Mouse (Mus musculus): ENCODE results near the gene Susd5. TPM values are rescaled to one million over a fixed set of nuclear protein-coding genes. Genes with fewer than 3 reads are reported as not detected.
"Not testable (repeated sequence)": the region's sequence is repeated elsewhere in the genome, so short reads cannot be mapped to it uniquely, and the experiment has no call there.

The Susd5 gene
- polyA plus RNA-seq, 1 experiment from 2014 or later, result 17.2 TPM

- H3K4me2 ChIP-seq (replicated peaks), result no peak overlapping the region
- H3K27ac ChIP-seq (replicated peaks), result no peak overlapping the region
- H3K27me3 ChIP-seq, result no peaks in the 10 kb centered on the region
- ATAC-seq (ENCODE audit: insufficient number of reproducible peaks, low FRiP score, low TSS enrichment, low read depth), result no peak
- H3K9me3 ChIP-seq (replicated peaks), result no peaks in the 10 kb centered on the region
- H3K36me3 ChIP-seq, result no peaks in the 10 kb centered on the region
- no peaks in the 10 kb centered on the region for H3K4me1 ChIP-seq
- WGBS, result 82% methylated on average over 19 of the region's 19 CpGs
- H3K4me3 ChIP-seq (replicated peaks), result no peak overlapping the region
- no peak overlapping the region for H3K9ac ChIP-seq
Measured at GRCm38 (mm10) chr9:114073681-114074080, 16.7 kb downstream of the Susd5 start.

DNA sequence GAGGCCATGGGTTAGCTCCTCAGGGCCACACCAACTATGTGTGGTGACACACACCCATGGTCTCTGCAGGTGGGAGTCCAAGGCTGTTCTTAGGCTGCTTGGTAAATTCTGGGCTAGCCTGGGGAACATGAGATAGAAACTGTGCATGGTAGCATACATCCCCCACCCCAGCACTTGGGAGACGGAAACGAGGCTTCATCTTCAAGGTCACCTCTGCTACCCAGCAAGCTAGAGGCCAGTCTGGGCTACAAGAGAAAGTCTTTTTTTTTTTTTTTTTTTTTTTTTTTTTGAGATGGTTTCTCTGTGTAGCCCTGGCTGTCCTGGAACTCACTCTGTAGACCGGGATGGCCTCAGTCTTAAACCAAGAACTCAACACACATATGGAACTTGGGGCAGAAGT is 29.5 kb downstream of the Susd5 start:
- Histone ChIP-seq H3K9me3 (replicated peaks) (no peaks in the 10 kb centered on the region), H3K4me2 (replicated peaks) (no peak overlapping the region), H3K9ac (no peak overlapping the region), H3K36me3 (no peaks in the 10 kb centered on the region), H3K27me3 (no peaks in the 10 kb centered on the region), H3K4me1 (no peaks in the 10 kb centered on the region), H3K27ac (replicated peaks) (no peak overlapping the region), H3K4me3 (replicated peaks) (no peak overlapping the region)
- WGBS, result 88% methylated on average over 3 of the region's 3 CpGs
- no peak for ATAC-seq (ENCODE audit: insufficient number of reproducible peaks, low FRiP score, low TSS enrichment, low read depth)

DNA sequence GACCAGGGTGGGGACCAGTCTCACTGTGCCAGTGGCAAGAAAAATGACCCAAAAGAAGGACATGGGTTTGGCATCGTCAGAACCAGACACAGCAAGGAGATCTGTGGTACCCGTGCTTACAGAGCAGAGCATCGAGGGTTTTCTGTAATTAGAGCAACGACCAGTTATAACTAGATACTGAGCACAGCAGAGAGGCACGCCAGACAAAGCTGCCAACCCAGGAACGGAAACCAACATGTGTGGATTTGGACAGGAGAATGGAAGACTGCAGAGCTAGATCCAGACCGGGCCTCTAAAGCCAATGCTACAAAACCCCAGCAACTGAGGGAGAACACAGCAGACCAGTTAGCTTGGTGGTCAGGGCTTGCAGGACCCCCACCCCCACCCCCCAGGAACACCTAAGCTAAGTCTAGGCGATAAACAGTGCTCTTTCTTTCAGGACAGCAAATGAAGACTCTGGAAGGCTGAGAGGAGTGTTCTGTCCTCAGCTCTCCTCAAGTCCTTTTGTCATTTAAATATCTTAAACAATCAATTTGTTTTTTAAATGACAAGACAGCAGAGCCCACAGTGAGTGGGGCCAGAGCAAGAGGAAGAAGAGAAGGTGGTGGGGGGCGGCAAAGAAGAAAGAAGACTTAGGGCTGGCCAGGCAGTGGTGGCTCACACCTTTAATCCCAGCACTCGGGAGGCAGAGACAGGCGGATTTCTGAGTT is 30.3 kb downstream of the Susd5 start:
- no peaks in the 10 kb centered on the region for H3K4me1 ChIP-seq
- WGBS, result 71% methylated on average over 11 of the region's 11 CpGs
- H3K4me2 ChIP-seq (replicated peaks), result no peak overlapping the region
- no peaks in the 10 kb centered on the region for H3K36me3 ChIP-seq
- H3K9me3 ChIP-seq (replicated peaks), result no peaks in the 10 kb centered on the region
- no peaks in the 10 kb centered on the region for H3K27me3 ChIP-seq
- ATAC-seq (ENCODE audit: insufficient number of reproducible peaks, low FRiP score, low TSS enrichment, low read depth), result no peak
- no peak overlapping the region for H3K9ac ChIP-seq
- H3K4me3 ChIP-seq (replicated peaks), result no peak overlapping the region
- H3K27ac ChIP-seq (replicated peaks), result no peak overlapping the region

GRCm38 (mm10) chr9:114088885-114089284 is 31.9 kb downstream of the Susd5 start:
- not testable (repeated sequence) for ATAC-seq (ENCODE audit: insufficient number of reproducible peaks, low FRiP score, low TSS enrichment, low read depth); H3K4me3 ChIP-seq (replicated peaks); H3K9me3 ChIP-seq (replicated peaks); H3K4me1 ChIP-seq; H3K27me3 ChIP-seq; H3K36me3 ChIP-seq; H3K27ac ChIP-seq (replicated peaks); H3K9ac ChIP-seq; H3K4me2 ChIP-seq (replicated peaks)
- 84% methylated on average over 6 of the region's 6 CpGs for WGBS

DNA sequence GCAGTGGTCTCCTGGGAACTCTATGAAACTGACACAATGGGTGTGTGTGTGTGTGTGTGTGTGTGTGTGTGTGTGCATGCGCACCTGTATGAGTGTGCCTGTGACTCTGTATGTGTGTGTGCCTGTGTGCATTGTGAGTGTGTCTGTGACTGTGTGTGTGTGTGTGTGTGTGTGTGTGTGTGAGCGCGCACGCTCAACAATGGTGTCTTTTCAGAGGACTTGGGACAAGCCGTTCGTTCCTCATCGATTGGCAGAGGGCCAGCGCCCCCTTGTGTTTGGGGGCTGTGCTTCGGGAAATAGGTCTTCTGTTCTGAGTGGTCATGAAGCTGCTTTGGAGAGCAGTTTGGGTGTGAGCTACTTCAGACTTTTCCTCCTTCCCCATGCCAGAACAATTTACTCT is 35.2 kb downstream of the Susd5 start:
- 13% methylated on average over 9 of the region's 9 CpGs for WGBS
- H3K4me3 ChIP-seq (replicated peaks); H3K4me2 ChIP-seq (replicated peaks); H3K27me3 ChIP-seq; H3K36me3 ChIP-seq; ATAC-seq (ENCODE audit: insufficient number of reproducible peaks, low FRiP score, low TSS enrichment, low read depth); H3K27ac ChIP-seq (replicated peaks); H3K9ac ChIP-seq; H3K4me1 ChIP-seq; H3K9me3 ChIP-seq (replicated peaks): not testable (repeated sequence)

GRCm38 (mm10) chr9:114094854-114095253 is 37.9 kb downstream of the Susd5 start:
- no peaks in the 10 kb centered on the region for H3K27me3 ChIP-seq
- H3K4me3 ChIP-seq (replicated peaks), result no peak overlapping the region
- whole genome bisulfite sequencing, result 84% methylated on average over 2 of the region's 2 CpGs
- H3K27ac ChIP-seq (replicated peaks), result no peak overlapping the region
- no peak overlapping the region for H3K9ac ChIP-seq
- no peaks in the 10 kb centered on the region for H3K4me1 ChIP-seq
- no peaks in the 10 kb centered on the region for H3K36me3 ChIP-seq
- no peak for ATAC-seq (ENCODE audit: insufficient number of reproducible peaks, low FRiP score, low TSS enrichment, low read depth)
- H3K9me3 ChIP-seq (replicated peaks), result no peaks in the 10 kb centered on the region
- no peak overlapping the region for H3K4me2 ChIP-seq (replicated peaks)

- Histone ChIP-seq H3K36me3 (no peaks in the 10 kb centered on the region), H3K9me3 (replicated peaks) (no peaks in the 10 kb centered on the region), H3K4me3 (replicated peaks) (no peak overlapping the region), H3K4me1 (no peaks in the 10 kb centered on the region), H3K27me3 (no peaks in the 10 kb centered on the region), H3K4me2 (replicated peaks) (no peak overlapping the region), H3K9ac (no peak overlapping the region), H3K27ac (replicated peaks) (no peak overlapping the region)
- WGBS, result 82% methylated on average over 9 of the region's 9 CpGs
- no peak for ATAC-seq (ENCODE audit: insufficient number of reproducible peaks, low FRiP score, low TSS enrichment, low read depth)
Measured at GRCm38 (mm10) chr9:114098716-114099302, 41.9 kb downstream of the Susd5 start.

GRCm38 (mm10) chr9:114110268-114110667 is 53.3 kb downstream of the Susd5 start:
- Histone ChIP-seq H3K4me3 (replicated peaks) (no peak overlapping the region), H3K27me3 (no peaks in the 10 kb centered on the region), H3K27ac (replicated peaks) (no peak overlapping the region), H3K9ac (no peak overlapping the region), H3K36me3 (no peaks in the 10 kb centered on the region), H3K4me2 (replicated peaks) (no peak overlapping the region), H3K9me3 (replicated peaks) (no peaks in the 10 kb centered on the region), H3K4me1 (no peaks in the 10 kb centered on the region)
- WGBS, result 64% methylated on average over 2 of the region's 2 CpGs
- ATAC-seq (ENCODE audit: insufficient number of reproducible peaks, low FRiP score, low TSS enrichment, low read depth), result no peak

DNA sequence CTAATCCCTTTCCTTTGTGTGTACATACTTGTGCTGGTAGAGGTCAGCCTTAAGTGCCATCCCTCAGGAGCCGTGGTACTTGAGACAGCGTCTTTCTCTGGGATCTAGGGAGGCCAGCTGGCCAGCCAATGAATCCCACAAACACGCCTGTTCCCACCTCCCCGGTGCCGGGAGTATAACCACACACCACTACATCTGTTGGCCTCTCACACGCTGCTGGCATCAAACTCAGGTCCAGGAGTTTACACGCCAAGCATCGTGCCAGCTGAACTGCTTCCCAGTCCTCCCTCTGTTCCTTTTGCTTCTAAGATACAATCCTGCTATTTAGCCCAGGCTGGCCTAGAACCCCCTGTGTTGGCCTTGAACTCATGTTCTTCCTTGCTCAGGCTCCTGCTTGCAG is 54.2 kb downstream of the Susd5 start:
- Histone ChIP-seq H3K9me3 (replicated peaks) (no peaks in the 10 kb centered on the region), H3K9ac (no peak overlapping the region), H3K27ac (replicated peaks) (no peak overlapping the region), H3K4me1 (no peaks in the 10 kb centered on the region), H3K4me3 (replicated peaks) (no peak overlapping the region), H3K36me3 (no peaks in the 10 kb centered on the region), H3K4me2 (replicated peaks) (no peak overlapping the region), H3K27me3 (no peaks in the 10 kb centered on the region)
- 78% methylated on average over 8 of the region's 8 CpGs for WGBS
- ATAC-seq (ENCODE audit: insufficient number of reproducible peaks, low FRiP score, low TSS enrichment, low read depth), result no peak

- no peak overlapping the region for H3K4me3 ChIP-seq (replicated peaks)
- no peak overlapping the region for H3K27ac ChIP-seq (replicated peaks)
- H3K9me3 ChIP-seq (replicated peaks), result no peaks in the 10 kb centered on the region
- H3K4me2 ChIP-seq (replicated peaks), result no peak overlapping the region
- H3K4me1 ChIP-seq, result no peaks in the 10 kb centered on the region
- WGBS, result 46% methylated on average over 6 of the region's 6 CpGs
- peak; percentile 75 for ATAC-seq (ENCODE audit: insufficient number of reproducible peaks, low FRiP score, low TSS enrichment, low read depth)
- H3K9ac ChIP-seq, result no peak overlapping the region
- no peaks in the 10 kb centered on the region for H3K36me3 ChIP-seq
- H3K27me3 ChIP-seq, result no peaks in the 10 kb centered on the region
Measured at GRCm38 (mm10) chr9:114112226-114112625, 55.3 kb downstream of the Susd5 start.

GRCm38 (mm10) chr9:114113911-114114623 is 57.1 kb downstream of the Susd5 start:
- Histone ChIP-seq H3K9me3 (replicated peaks) (no peaks in the 10 kb centered on the region), H3K27me3 (no peaks in the 10 kb centered on the region), H3K9ac (no peak overlapping the region), H3K4me2 (replicated peaks) (no peak overlapping the region), H3K36me3 (no peaks in the 10 kb centered on the region), H3K4me1 (no peaks in the 10 kb centered on the region), H3K4me3 (replicated peaks) (no peak overlapping the region), H3K27ac (replicated peaks) (no peak overlapping the region)
- no peak for ATAC-seq (ENCODE audit: insufficient number of reproducible peaks, low FRiP score, low TSS enrichment, low read depth)
- WGBS, result 71% methylated on average over 18 of the region's 18 CpGs

Data from embryonic facial prominence, embryonic 15.5 days (tissue).